Mouse (Mus musculus) CD4-positive helper T cell, adult 2 months (primary cell): ENCODE measurements around the gene Hist1h3i.
"Not testable (repeated sequence)": the region's sequence is repeated elsewhere in the genome, so short reads cannot be mapped to it uniquely, and the experiment has no call there.

ENCODE experiments used
- DNase-seq: peaks from one replicate; pipeline ENCODE4 v3.0.0-alpha.2; 2012; ENCODE audit warnings: low read depth, missing footprints, low spot score

Gene Hist1h3i

DNA sequence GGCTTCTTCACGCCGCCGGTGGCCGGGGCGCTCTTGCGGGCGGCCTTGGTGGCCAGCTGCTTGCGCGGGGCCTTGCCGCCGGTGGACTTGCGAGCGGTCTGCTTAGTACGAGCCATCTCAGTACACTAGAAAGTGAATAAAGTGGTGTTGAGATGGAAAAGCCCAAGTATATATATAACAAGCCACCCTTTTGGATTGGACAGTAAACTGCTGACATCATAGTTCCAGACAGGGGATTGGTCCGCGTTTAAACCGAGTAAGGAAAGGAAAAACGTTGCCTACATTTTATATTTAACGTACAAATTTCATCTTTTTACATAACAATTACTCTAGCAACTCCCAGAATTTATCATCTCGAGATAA lies at the start of gene Hist1h3i:
Gene Hist1h3i (minus strand): TSS at position 116 of the 363 bp plus-strand sequence.
- peak; percentile 89 for DNase-seq

DNA sequence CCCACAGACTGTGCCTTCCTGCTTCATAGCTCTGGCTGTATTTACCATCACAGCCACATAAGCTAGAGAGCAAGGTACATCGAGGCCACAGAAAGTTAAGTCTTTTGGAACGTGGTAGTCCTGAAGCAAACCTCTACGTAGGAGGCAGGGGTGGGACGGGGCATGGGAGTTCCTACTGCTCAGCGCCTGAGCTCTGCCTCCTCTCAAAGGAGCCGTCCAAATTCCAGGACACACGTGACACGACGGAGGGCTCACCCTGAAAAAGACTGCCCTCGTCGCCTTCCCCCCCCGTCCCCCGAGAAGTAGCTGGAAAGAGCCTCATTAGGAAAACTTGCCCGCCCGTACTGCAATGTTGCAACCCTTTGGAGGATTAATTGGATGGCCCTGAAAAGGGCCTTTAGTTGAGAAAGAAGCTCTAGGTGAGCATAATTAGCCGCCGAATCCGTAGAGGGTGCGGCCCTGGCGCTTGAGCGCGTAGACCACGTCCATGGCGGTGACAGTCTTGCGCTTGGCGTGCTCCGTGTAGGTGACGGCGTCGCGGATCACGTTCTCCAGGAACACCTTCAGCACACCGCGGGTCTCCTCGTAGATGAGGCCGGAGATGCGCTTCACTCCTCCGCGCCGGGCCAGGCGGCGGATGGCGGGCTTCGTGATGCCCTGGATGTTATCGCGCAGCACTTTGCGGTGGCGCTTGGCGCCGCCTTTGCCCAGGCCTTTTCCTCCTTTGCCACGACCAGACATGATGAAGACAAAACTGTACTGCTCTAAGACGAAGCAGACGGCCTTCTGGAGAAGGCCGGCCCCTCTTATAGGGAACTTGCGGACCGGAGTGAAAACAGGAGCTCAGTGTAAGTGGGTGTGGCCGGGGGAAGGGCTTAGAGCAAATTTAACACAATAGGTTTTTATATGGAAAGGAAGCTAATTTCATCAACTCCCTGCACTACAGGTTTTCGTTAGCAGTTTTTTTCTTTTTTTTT lies 48.5 kb upstream of the Hist1h3i start, which contains the start of gene Hist1h4n:
Gene Hist1h4n (minus strand): TSS at position 779 of the 977 bp plus-strand sequence.
- not testable (repeated sequence) for DNase-seq

DNA sequence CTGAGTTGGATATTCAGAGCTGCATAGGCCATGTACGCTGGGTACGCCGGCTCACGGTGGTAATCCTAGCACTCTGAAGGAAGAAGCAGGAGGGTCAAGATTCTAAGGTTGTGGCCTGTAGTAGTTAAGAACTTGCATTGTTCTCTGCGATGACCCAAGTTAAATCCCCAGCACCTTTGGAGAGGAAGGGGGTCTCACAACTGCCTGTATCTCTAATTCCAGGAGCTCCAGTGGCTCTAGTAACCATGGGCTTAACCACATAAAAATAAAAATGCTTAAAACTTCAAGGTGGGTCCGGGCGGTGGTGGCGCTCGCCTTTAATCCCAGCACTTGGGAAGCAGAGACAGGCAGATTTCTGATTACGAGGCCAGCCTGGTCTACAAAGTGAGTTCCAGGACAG lies 47.2 kb upstream of the Hist1h3i start:
- DNase-seq = no peak

DNA sequence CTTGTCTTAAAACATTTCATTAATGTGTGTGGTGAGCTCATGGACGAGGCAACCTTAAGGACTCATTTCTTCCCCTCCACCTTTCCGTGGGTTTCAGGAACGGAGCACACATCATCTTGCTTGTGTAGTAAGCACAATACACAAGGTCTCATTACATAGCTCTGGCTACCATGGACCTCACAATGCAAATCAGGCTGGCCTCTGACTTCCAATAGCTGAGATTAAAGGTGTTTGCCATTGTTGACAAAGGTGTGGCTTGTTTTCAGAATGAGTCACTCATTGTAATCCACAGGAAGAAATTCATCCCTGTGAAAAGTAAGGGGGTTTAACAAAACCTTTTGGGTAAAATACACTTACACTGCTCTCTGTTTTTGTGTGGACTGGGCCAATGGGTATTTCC lies 45.3 kb upstream of the Hist1h3i start:
- DNase-seq = peak; percentile 1

DNA sequence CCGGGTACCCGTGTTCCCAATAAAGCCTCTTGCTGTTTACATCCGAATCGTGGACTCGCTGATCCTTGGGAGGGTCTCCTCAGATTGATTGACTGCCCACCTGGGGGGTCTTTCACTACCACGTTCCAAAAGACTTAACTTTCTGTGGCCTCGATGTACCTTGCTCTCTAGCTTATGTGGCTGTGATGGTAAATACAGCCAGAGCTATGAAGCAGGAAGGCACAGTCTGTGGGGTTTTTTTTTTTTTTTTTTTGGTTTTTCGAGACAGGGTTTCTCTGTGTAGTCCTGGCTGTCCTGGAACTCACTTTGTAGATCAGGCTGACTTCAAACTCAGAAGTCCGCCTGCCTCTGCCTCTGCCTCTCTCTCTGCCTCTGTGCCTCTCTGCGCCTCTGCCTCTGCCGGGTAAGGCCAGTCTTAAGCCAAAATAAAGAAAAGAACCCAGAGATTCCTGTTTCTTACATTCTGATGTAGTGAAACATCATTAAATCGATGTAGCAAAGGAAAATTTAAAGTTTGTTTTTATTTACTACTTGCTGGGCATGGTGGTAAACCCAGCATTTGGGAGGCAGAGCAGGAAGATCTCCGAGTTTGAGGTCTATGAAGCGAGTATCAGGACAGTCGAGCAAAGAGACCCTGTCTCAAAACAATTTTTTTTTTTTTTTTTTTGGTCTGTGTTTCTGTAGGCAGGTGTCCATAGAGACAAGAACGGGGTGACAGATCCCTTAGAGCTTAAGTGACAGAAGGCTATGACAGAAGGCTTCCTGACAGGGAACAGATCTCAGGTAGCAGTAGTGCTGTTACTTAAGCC lies 37.1 kb upstream of the Hist1h3i start:
- DNase-seq = not testable (repeated sequence)

DNA sequence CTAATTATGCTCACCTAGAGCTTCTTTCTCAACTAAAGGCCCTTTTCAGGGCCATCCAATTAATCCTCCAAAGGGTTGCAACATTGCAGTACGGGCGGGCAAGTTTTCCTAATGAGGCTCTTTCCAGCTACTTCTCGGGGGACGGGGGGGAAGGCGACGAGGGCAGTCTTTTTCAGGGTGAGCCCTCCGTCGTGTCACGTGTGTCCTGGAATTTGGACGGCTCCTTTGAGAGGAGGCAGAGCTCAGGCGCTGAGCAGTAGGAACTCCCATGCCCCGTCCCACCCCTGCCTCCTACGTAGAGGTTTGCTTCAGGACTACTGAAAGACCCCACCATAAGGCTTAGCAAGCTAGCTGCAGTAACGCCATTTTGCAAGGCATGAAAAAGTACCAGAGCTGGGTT lies 28.9 kb upstream of the Hist1h3i start:
- not testable (repeated sequence) for DNase-seq

DNA sequence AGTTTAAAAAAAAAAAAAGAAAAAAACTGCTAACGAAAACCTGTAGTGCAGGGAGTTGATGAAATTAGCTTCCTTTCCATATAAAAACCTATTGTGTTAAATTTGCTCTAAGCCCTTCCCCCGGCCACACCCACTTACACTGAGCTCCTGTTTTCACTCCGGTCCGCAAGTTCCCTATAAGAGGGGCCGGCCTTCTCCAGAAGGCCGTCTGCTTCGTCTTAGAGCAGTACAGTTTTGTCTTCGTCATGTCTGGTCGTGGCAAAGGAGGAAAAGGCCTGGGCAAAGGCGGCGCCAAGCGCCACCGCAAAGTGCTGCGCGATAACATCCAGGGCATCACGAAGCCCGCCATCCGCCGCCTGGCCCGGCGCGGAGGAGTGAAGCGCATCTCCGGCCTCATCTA lies 28.4 kb upstream of the Hist1h3i start, which contains the start of gene Hist1h4m:
Gene Hist1h4m (plus strand): TSS at position 208 of the 400 bp plus-strand sequence.
- DNase-seq = not testable (repeated sequence)

DNA sequence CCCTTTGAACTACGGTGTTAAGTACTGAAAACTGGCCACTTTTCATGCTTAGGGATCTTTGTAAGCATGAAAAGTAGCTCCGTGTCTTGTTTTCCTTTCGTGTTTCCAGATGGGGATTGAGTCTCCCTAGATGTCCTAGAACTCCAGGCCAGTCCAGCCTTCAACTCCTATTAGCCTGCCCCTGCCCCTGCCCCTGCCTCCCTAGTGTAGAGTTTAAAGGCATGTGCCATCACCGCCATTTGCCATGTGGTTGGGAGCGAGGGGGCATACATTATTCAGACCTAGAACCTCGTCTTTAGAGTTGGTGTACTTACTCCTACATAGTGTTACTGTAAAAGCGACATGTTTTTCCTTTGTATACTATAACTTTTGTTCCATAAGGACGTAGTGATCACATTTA lies 27.9 kb upstream of the Hist1h3i start:
- DNase-seq = not testable (repeated sequence)

DNA sequence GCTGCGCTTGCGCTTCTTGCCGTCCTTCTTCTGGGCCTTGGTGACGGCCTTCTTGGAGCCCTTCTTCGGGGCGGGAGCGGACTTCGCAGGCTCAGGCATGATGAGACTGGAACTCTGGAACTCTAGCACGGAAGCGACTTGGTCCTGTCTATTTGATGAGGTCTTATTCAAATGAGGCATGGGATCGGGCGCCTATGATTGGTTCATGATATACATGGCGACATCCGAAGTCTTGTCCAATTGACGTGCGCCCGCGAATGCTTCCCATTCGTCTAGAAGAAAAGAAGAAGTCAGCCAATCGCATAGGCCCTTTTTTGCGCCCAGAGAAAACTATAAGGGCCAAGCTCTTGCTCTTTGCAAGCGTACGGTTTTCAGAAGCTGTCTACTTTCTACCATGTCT lies 26.9 kb upstream of the Hist1h3i start, which contains the start of the genes Hist1h2bq and Hist1h2ao:
Gene Hist1h2bq (minus strand): TSS at position 125 of the 400 bp plus-strand sequence.
Gene Hist1h2ao (plus strand): TSS at position 393 of the 400 bp plus-strand sequence.
- not testable (repeated sequence) for DNase-seq

DNA sequence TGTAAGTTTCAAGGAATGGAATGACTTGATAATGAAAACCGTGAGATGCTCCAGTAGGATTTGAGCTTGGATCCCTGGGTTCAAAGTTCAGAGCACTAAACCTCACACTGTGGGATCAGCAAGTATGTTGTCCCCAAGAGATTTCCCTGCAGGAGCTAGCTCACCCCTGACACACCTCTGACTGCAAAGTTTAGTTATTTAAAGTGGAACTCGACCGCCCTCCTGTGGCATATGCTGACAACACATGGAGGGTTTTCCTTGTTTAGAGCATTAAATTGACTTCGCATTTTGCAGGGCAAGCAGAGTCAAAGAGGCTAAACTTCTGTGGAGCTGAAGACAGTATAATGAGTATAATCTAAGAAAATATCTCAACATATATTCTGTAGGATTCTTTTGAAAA lies 19.9 kb upstream of the Hist1h3i start:
- DNase-seq = not testable (repeated sequence)

DNA sequence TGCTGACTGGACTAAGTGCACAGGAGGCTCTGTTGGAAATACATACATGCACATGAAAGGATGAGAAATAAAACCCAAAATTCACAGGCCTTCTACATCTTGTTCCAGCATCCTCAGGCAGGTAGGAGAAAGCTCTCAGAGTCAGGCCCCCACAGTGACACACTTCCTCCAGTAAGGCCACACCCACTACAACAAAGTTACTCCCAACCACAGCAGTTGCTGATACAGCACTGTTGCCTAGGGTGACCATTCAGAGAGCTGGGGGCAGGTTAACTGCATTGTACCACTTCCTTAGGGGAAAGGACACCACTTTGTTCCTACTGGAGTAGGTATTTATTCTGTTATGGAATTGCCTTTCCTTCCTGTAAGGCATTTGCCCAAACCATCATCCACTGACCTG lies 14.0 kb upstream of the Hist1h3i start:
- not testable (repeated sequence) for DNase-seq

DNA sequence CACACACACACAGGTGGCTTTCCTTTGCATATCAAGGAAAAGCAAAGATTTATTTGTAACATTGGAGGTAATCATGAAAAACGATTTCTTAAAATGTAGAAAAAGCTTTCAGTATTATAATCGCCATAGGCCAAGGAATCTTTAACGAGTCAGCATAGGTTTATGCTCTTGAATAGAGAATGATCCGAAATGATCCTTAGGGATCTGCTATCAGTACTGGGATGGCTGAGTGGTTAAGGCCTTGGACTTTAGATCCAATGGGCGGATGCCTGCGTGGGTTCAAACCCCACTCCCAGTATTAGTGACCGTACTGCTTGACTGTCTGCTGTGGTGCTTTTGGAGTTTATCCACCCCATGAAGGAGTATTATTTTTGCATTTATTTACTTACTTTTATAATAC lies 12.4 kb upstream of the Hist1h3i start:
- DNase-seq = no peak

DNA sequence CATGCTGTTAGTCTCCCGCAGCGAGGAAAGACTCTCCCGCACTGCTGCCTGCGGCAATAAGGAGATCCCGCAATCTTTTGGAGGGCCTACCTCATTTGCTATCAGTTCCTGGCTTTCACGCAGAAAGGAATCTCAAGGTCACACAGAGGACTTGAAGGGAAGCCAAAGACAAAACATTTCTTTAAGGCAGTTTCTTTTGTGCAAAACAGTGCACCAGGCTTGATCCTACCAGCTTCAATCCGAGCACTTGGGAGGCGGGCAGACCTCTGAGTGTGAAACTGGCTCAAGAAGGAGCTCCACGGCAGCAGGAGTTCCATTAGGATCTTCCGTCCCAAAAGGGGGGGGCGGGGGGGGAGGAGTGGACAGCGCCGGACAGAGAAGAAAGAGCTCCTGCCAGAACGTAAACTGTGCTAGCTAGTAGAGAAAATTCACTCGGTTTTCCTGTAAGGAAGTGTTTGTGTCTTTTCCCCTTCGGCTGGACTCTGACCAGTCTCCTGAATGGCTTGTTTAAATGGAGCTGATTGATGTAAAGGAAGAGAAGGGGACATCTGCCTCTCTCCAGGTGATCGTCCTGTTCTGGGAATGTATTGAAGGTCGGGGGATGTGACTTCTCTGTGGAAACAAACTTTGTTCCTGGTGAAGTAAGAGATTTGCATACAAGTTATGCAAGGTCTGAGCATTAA lies 7.6 kb upstream of the Hist1h3i start:
- DNase-seq = no peak

DNA sequence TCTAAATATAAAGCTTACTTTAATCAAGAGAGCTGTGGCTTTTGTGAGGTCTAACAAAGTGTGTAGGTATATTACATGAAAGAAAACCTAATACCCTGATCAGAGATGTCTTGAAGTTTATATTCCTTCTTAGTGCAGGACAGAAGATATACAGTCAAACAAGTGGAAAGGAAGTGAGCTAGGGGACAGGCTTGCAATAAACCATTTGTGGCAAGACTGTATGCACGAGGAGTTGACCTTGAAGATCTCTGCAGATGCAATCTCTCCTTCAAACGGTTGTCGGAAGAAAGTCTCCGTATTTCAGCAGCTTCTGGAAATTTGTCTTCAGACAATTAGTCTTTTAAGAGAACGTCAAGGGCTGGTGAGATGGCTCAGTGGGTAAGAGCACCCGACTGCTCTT lies 6.8 kb upstream of the Hist1h3i start:
- DNase-seq = no peak

DNA sequence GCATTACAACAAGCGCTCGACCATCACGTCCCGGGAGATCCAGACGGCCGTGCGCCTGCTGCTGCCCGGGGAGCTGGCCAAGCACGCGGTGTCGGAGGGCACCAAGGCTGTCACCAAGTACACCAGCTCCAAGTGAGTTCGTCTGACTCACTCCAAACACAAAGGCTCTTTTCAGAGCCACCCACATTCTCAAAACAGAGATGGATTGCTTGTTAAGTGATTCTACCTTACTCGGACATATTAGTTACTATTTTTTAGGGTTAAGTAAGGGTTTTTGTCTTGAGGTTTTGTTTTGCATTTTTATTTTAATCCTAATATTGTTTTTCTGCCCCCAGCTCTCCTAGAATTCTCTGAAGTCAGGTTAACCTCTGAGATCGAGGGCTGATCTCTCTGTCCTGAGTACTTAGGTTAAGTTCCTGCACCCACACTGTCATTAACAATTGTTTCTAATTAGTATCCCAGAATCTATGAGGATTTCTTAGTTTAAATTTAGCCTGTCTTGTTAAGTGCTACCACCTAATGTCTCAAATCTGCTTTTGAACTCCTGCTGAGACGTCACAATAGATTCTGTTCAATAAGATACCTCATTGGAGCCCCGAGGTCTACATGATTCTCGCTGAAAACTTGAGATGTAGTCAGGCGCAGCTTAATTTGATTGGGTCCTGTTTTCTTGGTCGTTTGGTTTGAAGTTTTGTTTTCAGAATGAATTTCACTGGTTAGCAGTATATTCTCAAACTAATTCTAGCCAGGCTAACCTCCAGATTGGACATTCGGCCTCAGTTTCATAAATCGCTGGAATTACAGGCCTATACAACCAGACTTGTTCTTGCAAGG lies 4.8 kb upstream of the Hist1h3i start:
- DNase-seq = peak; percentile 9

DNA sequence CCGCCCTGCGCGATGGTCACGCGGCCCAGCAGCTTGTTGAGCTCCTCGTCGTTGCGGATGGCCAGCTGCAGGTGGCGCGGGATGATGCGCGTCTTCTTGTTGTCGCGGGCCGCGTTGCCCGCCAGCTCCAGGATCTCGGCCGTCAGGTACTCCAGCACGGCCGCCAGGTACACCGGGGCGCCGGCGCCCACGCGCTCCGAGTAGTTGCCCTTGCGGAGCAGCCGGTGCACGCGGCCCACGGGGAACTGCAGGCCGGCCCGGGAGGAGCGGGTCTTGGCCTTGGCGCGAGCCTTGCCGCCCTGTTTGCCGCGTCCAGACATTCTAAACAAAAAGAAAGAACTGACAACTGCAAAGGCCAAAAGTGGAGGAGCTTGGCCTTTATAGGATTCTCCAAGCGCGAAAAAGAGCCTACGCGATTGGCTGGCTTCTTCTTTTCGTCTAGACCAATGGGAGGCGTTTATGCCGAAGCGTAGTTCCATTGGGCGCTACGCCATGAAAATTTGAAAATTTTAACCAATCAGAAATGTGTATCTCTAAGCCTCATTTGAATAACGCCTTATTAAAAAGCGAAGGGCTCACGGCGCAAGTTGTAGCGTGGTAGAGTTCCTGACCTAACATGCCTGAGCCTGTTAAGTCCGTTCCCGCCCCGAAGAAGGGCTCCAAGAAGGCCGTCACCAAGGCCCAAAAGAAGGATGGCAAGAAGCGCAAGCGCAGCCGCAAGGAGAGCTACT lies 3.9 kb upstream of the Hist1h3i start, which contains the start of the genes Hist1h2an and Hist1h2bp:
Gene Hist1h2an (minus strand): TSS at position 320 of the 731 bp plus-strand sequence.
Gene Hist1h2bp (plus strand): TSS at position 563 of the 731 bp plus-strand sequence.
- DNase-seq = peak; percentile 94

DNA sequence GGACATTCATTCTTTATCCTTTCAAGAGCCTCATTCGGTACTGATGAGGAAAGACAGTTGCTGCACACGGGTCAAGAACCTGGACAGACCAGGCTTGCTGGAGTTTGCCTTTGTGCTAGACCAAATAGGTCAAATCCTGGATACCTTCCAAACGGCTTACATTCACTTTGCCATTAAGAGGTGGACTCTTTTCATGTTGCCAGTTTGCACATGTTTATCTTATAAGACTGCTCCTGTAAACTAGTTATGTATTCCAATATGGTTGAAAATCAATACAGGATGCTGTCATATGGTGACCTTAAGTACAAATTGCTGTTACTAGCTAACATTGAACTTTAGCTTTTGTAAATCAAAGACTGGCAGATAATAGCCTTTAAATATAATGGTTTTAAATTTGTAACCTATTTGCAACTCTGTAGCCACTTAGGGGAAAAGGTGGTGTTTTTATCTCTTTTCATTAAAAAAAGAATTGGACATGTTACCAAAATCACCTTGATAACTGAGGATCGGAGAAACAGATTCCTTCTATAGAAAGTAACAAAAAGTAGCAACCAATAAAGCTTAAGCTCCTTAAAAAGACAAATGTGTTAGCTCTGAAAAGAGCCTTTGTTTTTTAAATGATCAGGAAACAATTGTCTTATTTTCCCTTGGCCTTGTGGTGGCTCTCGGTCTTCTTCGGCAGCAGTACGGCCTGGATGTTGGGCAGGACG lies 3.2 kb upstream of the Hist1h3i start:
- DNase-seq = peak; percentile 39

DNA sequence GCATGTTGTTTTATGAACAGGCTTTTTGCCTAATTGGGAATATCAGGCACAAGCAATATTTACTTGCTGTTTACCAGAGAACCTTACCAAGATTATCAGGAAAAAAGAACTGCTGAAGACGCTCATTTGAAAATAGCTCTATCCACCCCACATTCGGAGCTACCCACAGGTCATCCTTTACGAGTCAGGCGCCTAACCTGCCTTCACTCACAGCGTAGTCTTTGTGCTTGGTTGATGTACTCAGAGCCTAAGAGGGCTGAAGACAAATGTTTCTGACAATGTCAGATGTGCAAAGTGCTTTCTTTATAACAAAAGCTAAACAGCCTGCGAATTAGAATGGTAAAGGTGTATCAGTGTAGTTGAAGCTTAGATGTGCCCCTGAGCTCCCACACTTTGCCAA lies 1.1 kb upstream of the Hist1h3i start:
- no peak for DNase-seq

DNA sequence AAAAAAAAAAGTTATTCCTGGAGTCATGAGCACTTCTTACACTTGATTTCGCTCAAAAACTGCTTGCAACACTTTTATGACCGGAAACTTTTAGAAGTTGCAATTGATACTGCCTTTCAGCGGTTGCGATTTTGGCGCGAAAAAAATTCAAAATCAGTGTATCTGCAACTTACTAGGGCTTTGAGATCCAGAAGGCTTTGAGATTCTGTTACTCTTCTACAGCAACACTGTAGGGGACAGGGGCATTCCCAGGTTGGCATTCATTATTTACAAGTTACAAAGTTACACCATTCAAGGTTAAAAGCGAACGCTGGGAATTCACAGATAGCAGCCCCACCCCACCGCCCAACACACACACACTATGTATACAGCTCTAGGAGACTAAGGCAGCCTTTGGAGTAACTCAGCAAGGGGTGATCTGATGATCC lies 578 bp upstream of the Hist1h3i start:
- peak; percentile 69 for DNase-seq
